Mouse (Mus musculus) urinary bladder, postnatal 14 days (tissue): ENCODE measurements around the gene Esp22.
"Not testable (repeated sequence)": the region's sequence is repeated elsewhere in the genome, so short reads cannot be mapped to it uniquely, and the experiment has no call there.

Experiments used
- DNase-seq: peaks from one replicate; pipeline ENCODE4 v3.0.0; 2021; ENCODE audit warnings: low spot score

Esp22 gene

GRCm38 (mm10) chr17:39095034-39095433, at the start of gene Esp22:
Gene Esp22 (plus strand): TSS chr17:39095334.
- no peak for DNase-seq

GRCm38 (mm10) chr17:39063641-39064040, 31.5 kb upstream of the Esp22 start:
- DNase-seq, result no peak

GRCm38 (mm10) chr17:39076937-39077336, 18.2 kb upstream of the Esp22 start, which contains the start of gene Esp23:
Gene Esp23 (minus strand): TSS chr17:39077037.
- no peak for DNase-seq

- not testable (repeated sequence) for DNase-seq
Observed at GRCm38 (mm10) chr17:39107126-39107525, 12.0 kb downstream of the Esp22 start.

GRCm38 (mm10) chr17:39129156-39129555, 34.0 kb downstream of the Esp22 start:
- DNase-seq, result not testable (repeated sequence)
